Mouse (Mus musculus) hindbrain, embryonic 13.5 days (tissue): Measurements from ENCODE around the gene Adam19. TPM values are rescaled to one million over a fixed set of nuclear protein-coding genes. Genes with fewer than 3 reads are reported as not detected.

Experiments
- ATAC-seq: fragments of 200-750 bp; cut with Nextera tagmentation; 2 replicates; pipeline ENCODE4 v1.8.0; 2017; ENCODE audit warnings: moderate TSS enrichment; ENCODE audit not compliant: low FRiP score
- H3K27ac ChIP-seq: fragments of 300-500 bp; sonication (generic); 2 replicates; pipeline ENCODE4 v1.5.1; 2015; ENCODE audit warnings: inconsistent platforms, mild to moderate bottlenecking, moderate library complexity
- H3K27me3 ChIP-seq: fragments of 300-500 bp; sonication (generic); 2 replicates; pipeline ENCODE4 v1.6.1; 2015; ENCODE audit warnings: mild to moderate bottlenecking, inconsistent platforms
- H3K36me3 ChIP-seq: fragments of 300-500 bp; sonication (generic); 2 replicates; pipeline ENCODE4 v1.6.1; 2015; ENCODE audit warnings: mild to moderate bottlenecking, inconsistent platforms
- H3K4me1 ChIP-seq: fragments of 300-500 bp; sonication (generic); replicated peaks from 2 replicates; pipeline ENCODE4 v1.6.1; 2015; ENCODE audit warnings: inconsistent platforms
- H3K4me2 ChIP-seq: fragments of 300-500 bp; sonication (generic); 2 replicates; pipeline ENCODE4 v1.6.1; 2015; ENCODE audit warnings: inconsistent platforms, mild to moderate bottlenecking, moderate library complexity
- H3K4me3 ChIP-seq: fragments of 300-500 bp; sonication (generic); 2 replicates; pipeline ENCODE4 v1.5.1; 2015; ENCODE audit warnings: mild to moderate bottlenecking, inconsistent platforms
- H3K9ac ChIP-seq: fragments of 300-500 bp; sonication (generic); 2 replicates; pipeline ENCODE4 v1.6.1; 2015; ENCODE audit warnings: mild to moderate bottlenecking, inconsistent platforms
- H3K9me3 ChIP-seq: fragments of 300-500 bp; sonication (generic); 2 replicates; pipeline ENCODE4 v1.6.1; 2016; ENCODE audit warnings: inconsistent platforms
- WGBS: fragments of 180-500 bp; shearing (Covaris S2); methylation state at CpG from one replicate; pipeline ENCODE4 v1.1.7; 2015; 5-methylcytosine and 5-hydroxymethylcytosine counted together
- polyA plus RNA-seq: library from polyadenylated mRNA; unstranded; fragments of >200 nt; fragmentation: Nextera tagmentation; extraction: Ambion mirVana; gene quantifications from 2 replicates; pipeline ENCODE4 v1.2.1, GENCODE M21; 2015

The Adam19 gene
- 13.2 and 14.9 TPM in 2 replicates for polyA plus RNA-seq

GRCm38 (mm10) chr11:46055896-46056769 is at the start of gene Adam19:
Gene Adam19 (plus strand): TSS chr11:46055992.
- no peaks in the 10 kb centered on the region for H3K9me3 ChIP-seq
- peak; percentile 89 for ATAC-seq
- H3K4me1 ChIP-seq, result peaks cover 29% of the 10 kb centered on the region
- peak within 1 kb of the TSS; percentile 95 for H3K27ac ChIP-seq
- WGBS, result under 1% methylated on average over 51 of the region's 51 CpGs
- peak within 1 kb of the TSS; percentile 70 for H3K4me3 ChIP-seq
- H3K4me2 ChIP-seq, result peak within 1 kb of the TSS; percentile 72
- H3K36me3 ChIP-seq, result peaks cover 5% of the 10 kb centered on the region; the same call in 1 of the 2 replicates
- peak within 1 kb of the TSS; percentile 88 for H3K9ac ChIP-seq
- H3K27me3 ChIP-seq, result 0 out of 2 replicates have a peak, but pooled peaks cover 3% of the 10 kb centered on the region

- Histone ChIP-seq H3K9me3 (no peaks in the 10 kb centered on the region), H3K9ac (no peak overlapping the region), H3K27ac (no peak overlapping the region), H3K4me2 (no peak overlapping the region), H3K36me3 (no peaks in the 10 kb centered on the region), H3K4me1 (no peaks in the 10 kb centered on the region), H3K27me3 (no peaks in the 10 kb centered on the region), H3K4me3 (no peak overlapping the region)
- no peak; the same call in 1 of the 2 replicates for ATAC-seq
- WGBS, result 23% methylated on average over 6 of the region's 6 CpGs
These were observed 39.7 kb upstream of the Adam19 start for GRCm38 (mm10) chr11:46016061-46016460.

GRCm38 (mm10) chr11:46020246-46020645 is 35.5 kb upstream of the Adam19 start:
- Histone ChIP-seq H3K4me2 (no peak overlapping the region), H3K27me3 (no peaks in the 10 kb centered on the region), H3K9ac (no peak overlapping the region), H3K9me3 (no peaks in the 10 kb centered on the region), H3K4me3 (no peak overlapping the region), H3K4me1 (no peaks in the 10 kb centered on the region), H3K27ac (no peak overlapping the region), H3K36me3 (no peaks in the 10 kb centered on the region)
- ATAC-seq, result no peak
- 66% methylated on average over 1 of the region's 1 CpGs for WGBS

- Histone ChIP-seq H3K9ac (no peak overlapping the region), H3K4me3 (no peak overlapping the region), H3K27ac (no peak overlapping the region), H3K9me3 (no peaks in the 10 kb centered on the region), H3K36me3 (no peaks in the 10 kb centered on the region), H3K4me2 (no peak overlapping the region), H3K27me3 (no peaks in the 10 kb centered on the region), H3K4me1 (0 out of 2 replicates have a peak, but pooled peaks cover 4% of the 10 kb centered on the region)
- no peak for ATAC-seq
These were observed 33.9 kb upstream of the Adam19 start for GRCm38 (mm10) chr11:46021850-46022249.

GRCm38 (mm10) chr11:46022983-46023382 is 32.8 kb upstream of the Adam19 start:
- Histone ChIP-seq H3K9ac (no peak overlapping the region), H3K4me3 (no peak overlapping the region), H3K9me3 (no peaks in the 10 kb centered on the region), H3K27ac (no peak overlapping the region), H3K4me2 (no peak overlapping the region), H3K4me1 (0 out of 2 replicates have a peak, but pooled peaks cover 4% of the 10 kb centered on the region), H3K27me3 (no peaks in the 10 kb centered on the region), H3K36me3 (no peaks in the 10 kb centered on the region)
- WGBS, result 91% methylated on average over 6 of the region's 6 CpGs
- no peak for ATAC-seq

- Histone ChIP-seq H3K27me3 (no peaks in the 10 kb centered on the region), H3K4me1 (peaks cover 11% of the 10 kb centered on the region; the same call in 1 of the 2 replicates), H3K9ac (no peak overlapping the region), H3K4me2 (no peak overlapping the region), H3K4me3 (no peak overlapping the region), H3K9me3 (no peaks in the 10 kb centered on the region), H3K36me3 (no peaks in the 10 kb centered on the region), H3K27ac (no peak overlapping the region)
- no peak for ATAC-seq
- 31% methylated on average over 7 of the region's 7 CpGs for WGBS
These were observed 29.8 kb upstream of the Adam19 start for GRCm38 (mm10) chr11:46025962-46026392.

GRCm38 (mm10) chr11:46027952-46028814 is 27.6 kb upstream of the Adam19 start:
- no peak for ATAC-seq
- no peaks in the 10 kb centered on the region for H3K36me3 ChIP-seq
- H3K4me2 ChIP-seq, result no peak overlapping the region
- WGBS, result 89% methylated on average over 6 of the region's 6 CpGs
- peaks cover 11% of the 10 kb centered on the region; the same call in 1 of the 2 replicates for H3K4me1 ChIP-seq
- H3K27ac ChIP-seq, result no peak overlapping the region
- H3K9me3 ChIP-seq, result no peaks in the 10 kb centered on the region
- H3K4me3 ChIP-seq, result no peak overlapping the region
- no peaks in the 10 kb centered on the region for H3K27me3 ChIP-seq
- no peak overlapping the region for H3K9ac ChIP-seq

- no peaks in the 10 kb centered on the region for H3K9me3 ChIP-seq
- no peak overlapping the region for H3K4me3 ChIP-seq
- H3K36me3 ChIP-seq, result no peaks in the 10 kb centered on the region
- H3K27ac ChIP-seq, result no peak overlapping the region
- H3K27me3 ChIP-seq, result no peaks in the 10 kb centered on the region
- H3K9ac ChIP-seq, result no peak overlapping the region; the same call in 1 of the 2 replicates
- ATAC-seq, result no peak
- H3K4me1 ChIP-seq, result peaks cover 11% of the 10 kb centered on the region; the same call in 1 of the 2 replicates
- 82% methylated on average over 2 of the region's 2 CpGs for WGBS
- H3K4me2 ChIP-seq, result no peak overlapping the region
These were observed 26.3 kb upstream of the Adam19 start for GRCm38 (mm10) chr11:46029485-46029884.

- WGBS, result 66% methylated on average over 2 of the region's 2 CpGs
- ATAC-seq, result no peak
- H3K9me3 ChIP-seq, result no peaks in the 10 kb centered on the region
These were observed 25.8 kb upstream of the Adam19 start for GRCm38 (mm10) chr11:46030026-46030425.

GRCm38 (mm10) chr11:46031470-46031869 is 24.3 kb upstream of the Adam19 start:
- Histone ChIP-seq H3K9ac (no peak overlapping the region), H3K36me3 (no peaks in the 10 kb centered on the region), H3K27me3 (no peaks in the 10 kb centered on the region), H3K9me3 (no peaks in the 10 kb centered on the region), H3K27ac (no peak overlapping the region), H3K4me1 (peaks cover 7% of the 10 kb centered on the region; the same call in 1 of the 2 replicates), H3K4me3 (no peak overlapping the region), H3K4me2 (no peak overlapping the region)
- ATAC-seq, result no peak
- 59% methylated on average over 3 of the region's 3 CpGs for WGBS

More at GRCm38 (mm10) chr11:46030026-46030425, 25.8 kb upstream of the Adam19 start:
- no peak overlapping the region for H3K4me3 ChIP-seq
- H3K4me1 ChIP-seq, result peaks cover 11% of the 10 kb centered on the region; the same call in 1 of the 2 replicates
- no peak overlapping the region for H3K27ac ChIP-seq
- H3K36me3 ChIP-seq, result no peaks in the 10 kb centered on the region
- no peak overlapping the region for H3K4me2 ChIP-seq
- no peaks in the 10 kb centered on the region for H3K27me3 ChIP-seq
- no peak overlapping the region for H3K9ac ChIP-seq

- H3K27me3 ChIP-seq, result no peaks in the 10 kb centered on the region
- H3K36me3 ChIP-seq, result no peaks in the 10 kb centered on the region
- WGBS, result 88% methylated on average over 7 of the region's 7 CpGs
- H3K9me3 ChIP-seq, result no peaks in the 10 kb centered on the region
- H3K9ac ChIP-seq, result no peak overlapping the region
- ATAC-seq, result no peak
- H3K4me1 ChIP-seq, result peaks cover 7% of the 10 kb centered on the region; the same call in 1 of the 2 replicates
- H3K27ac ChIP-seq, result no peak overlapping the region
- no peak overlapping the region for H3K4me2 ChIP-seq
- H3K4me3 ChIP-seq, result no peak overlapping the region
These were observed 22.8 kb upstream of the Adam19 start for GRCm38 (mm10) chr11:46032956-46033355.

- H3K9me3 ChIP-seq, result no peaks in the 10 kb centered on the region
- peaks cover 9% of the 10 kb centered on the region for H3K4me1 ChIP-seq
- no peak overlapping the region for H3K4me2 ChIP-seq
- no peak overlapping the region for H3K27ac ChIP-seq
- H3K36me3 ChIP-seq, result no peaks in the 10 kb centered on the region
- H3K27me3 ChIP-seq, result no peaks in the 10 kb centered on the region
- ATAC-seq, result no peak
- H3K9ac ChIP-seq, result no peak overlapping the region
- no peak overlapping the region for H3K4me3 ChIP-seq
- 96% methylated on average over 10 of the region's 10 CpGs for WGBS
These were observed 19.4 kb upstream of the Adam19 start for GRCm38 (mm10) chr11:46036374-46036773.
